Mouse (Mus musculus) lung, adult 2 months (tissue): Measurements from ENCODE around the gene Rnf13. TPM values are rescaled to one million over a fixed set of nuclear protein-coding genes. Genes with fewer than 3 reads are reported as not detected.
"Not testable (repeated sequence)": the region's sequence is repeated elsewhere in the genome, so short reads cannot be mapped to it uniquely, and the experiment has no call there.

Experiments
- DNase-seq: peaks from one replicate; pipeline ENCODE4 v3.0.0; 2022
- H3K4me1 ChIP-seq: fragments of 200-500 bp; 2 replicates; pipeline ENCODE4 v1.6.1; 2011; ENCODE audit warnings: low read length; ENCODE audit not compliant: control insufficient read depth, insufficient read depth
- H3K4me3 ChIP-seq: fragments of 200-500 bp; replicated peaks from 2 replicates; pipeline ENCODE3; 2011; ENCODE audit warnings: low read depth, mild to moderate bottlenecking, control low read depth, low read length; ENCODE audit errors: extremely low read depth
- CTCF ChIP-seq: fragments of 200-500 bp; IDR thresholded peaks from 2 replicates; pipeline ENCODE4 v1.5.1; 2011; ENCODE audit warnings: mild to moderate bottlenecking, low read length, control low read depth; ENCODE audit not compliant: insufficient read depth
- POLR2A ChIP-seq: fragments of 200-500 bp; IDR thresholded peaks from 2 replicates; pipeline ENCODE4 v1.6.1; 2011; ENCODE audit warnings: low read depth, mild to moderate bottlenecking, control low read depth, low read length, borderline replicate concordance; ENCODE audit errors: extremely low read depth
- WGBS: fragments of 180-500 bp; shearing (Covaris S2); methylation state at CpG from one replicate; pipeline ENCODE4 v1.1.7; 2018; 5-methylcytosine and 5-hydroxymethylcytosine counted together
- polyA plus RNA-seq: library from polyadenylated mRNA; depleted of rRNA; stranded (reverse); fragments of >200 nt; gene quantifications from 2 replicates; pipeline ENCODE4 v1.2.3, GENCODE M21; 2012

The Rnf13 gene
- polyA plus RNA-seq, 1 experiment: 74.5 TPM

DNA sequence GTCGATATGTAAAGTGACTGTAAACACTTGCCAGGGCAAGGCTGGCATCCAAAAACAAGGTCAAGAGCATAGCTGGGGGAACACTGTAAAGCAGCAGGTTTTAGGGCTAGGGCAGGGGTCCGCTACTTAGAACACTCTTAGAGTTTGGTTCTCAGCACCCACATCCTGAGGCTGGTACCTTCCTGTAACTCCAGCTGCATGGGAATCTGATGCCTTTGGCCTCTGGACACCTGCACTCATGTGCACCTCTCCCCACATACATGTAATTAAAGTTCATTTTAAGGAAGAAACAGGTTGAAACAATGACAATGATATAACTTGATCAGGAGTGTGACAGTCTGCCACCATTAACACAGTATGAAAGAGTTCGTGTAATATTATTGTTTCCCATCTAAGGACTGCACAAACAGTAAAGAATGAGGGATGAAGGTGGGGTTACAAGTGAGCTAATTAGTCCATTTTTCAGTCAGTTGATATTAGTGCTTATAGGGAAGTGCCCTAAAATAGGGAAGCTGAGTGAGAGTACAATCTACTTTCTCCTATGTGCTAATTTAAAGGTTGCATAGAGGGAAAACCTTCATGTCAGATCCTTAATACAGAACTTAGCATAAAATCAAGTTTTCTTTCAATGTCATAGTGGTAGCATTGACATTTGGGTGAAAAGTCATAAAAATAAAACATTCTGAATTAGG lies 12.9 kb downstream of the Rnf13 start:
- TF ChIP-seq POLR2A: no peak

DNA sequence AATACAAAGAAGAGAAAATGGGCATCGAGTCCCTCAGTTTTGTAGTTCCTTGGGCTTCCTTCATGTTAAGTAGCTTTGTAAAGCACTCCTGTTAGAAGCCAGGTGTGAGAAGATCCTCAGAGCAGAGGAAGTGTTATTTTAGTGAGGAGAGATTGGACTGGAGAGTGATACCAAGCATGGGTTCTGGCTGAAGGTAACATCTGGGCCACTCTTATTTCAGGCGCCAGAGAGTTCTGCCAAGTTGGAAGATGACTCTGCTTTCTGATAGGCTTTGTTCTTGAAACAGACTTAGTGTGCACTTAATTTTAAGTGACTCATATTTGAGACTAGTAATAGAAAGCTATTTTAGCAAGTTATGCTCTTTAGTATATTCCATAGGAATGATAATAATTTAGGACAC lies 41.1 kb downstream of the Rnf13 start:
- no peak overlapping the region for H3K4me3 ChIP-seq
- no peak for TF ChIP-seq POLR2A
- TF ChIP-seq CTCF: no peak
- 87% methylated on average over 2 of the region's 2 CpGs for WGBS
- DNase-seq: no peak
- no peaks in the 10 kb centered on the region for H3K4me1 ChIP-seq

More for the DNA sequence above, 12.9 kb downstream of the Rnf13 start:
- 93% methylated on average over 3 of the region's 3 CpGs for WGBS
- Histone ChIP-seq H3K4me3 (no peak overlapping the region), H3K4me1 (no peaks in the 10 kb centered on the region; the same call in 1 of the 2 replicates)
- DNase-seq: no peak

GRCm38 (mm10) chr3:57788472-57788871 lies 52.6 kb downstream of the Rnf13 start:
- no peak overlapping the region for H3K4me3 ChIP-seq
- DNase-seq: no peak
- TF ChIP-seq CTCF: no peak
- no peak for TF ChIP-seq POLR2A
- WGBS: 76% methylated on average over 4 of the region's 4 CpGs
- H3K4me1 ChIP-seq: no peaks in the 10 kb centered on the region

DNA sequence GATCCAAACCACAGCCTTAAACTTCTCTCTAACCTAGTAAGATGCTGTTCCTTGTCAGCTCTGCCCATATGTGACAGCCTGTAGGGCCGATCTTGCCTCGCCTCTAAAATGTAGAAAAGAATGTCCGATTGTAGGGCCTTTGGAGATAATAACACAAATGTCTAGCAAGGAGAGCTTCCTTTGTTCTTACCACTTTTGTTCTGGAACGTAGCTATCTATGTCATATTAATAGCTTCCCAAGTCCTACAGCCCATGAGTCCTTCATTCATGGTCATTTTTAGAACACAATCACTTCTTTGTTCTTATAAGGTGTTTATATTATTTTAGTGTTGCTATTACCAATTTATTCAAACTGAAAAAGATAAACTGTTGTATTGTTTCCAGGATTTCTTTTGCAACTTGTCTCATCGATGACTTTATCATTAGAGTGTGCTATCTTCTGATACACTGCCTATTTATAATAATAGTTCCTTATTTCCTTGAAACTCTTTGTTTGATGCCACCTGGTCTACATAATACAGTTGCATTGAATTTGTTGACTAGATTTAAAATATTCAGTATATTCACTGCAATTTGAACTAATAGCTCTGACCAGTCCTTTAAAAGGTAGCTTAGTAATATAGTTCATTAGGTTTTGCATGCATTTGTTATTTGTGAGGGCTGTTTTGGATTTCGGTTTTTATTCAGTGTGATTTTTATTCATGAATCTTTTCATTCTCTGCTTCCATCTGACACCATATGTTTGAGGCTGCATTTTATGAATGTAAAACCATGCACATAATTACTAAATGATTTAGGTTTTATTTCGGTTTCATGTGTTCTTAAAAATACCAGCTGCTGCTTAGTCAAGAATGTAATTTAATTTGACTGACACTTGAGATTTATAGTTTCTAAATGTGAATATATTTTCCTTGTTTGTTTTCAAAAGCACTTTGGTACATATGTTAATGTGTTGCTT lies 53.4 kb downstream of the Rnf13 start:
- H3K4me3 ChIP-seq: no peak overlapping the region
- DNase-seq: no peak
- WGBS: 61% methylated on average over 7 of the region's 7 CpGs
- H3K4me1 ChIP-seq: no peaks in the 10 kb centered on the region; the same call in 1 of the 2 replicates
- no peak for TF ChIP-seq POLR2A
- TF ChIP-seq CTCF: no peak

DNA sequence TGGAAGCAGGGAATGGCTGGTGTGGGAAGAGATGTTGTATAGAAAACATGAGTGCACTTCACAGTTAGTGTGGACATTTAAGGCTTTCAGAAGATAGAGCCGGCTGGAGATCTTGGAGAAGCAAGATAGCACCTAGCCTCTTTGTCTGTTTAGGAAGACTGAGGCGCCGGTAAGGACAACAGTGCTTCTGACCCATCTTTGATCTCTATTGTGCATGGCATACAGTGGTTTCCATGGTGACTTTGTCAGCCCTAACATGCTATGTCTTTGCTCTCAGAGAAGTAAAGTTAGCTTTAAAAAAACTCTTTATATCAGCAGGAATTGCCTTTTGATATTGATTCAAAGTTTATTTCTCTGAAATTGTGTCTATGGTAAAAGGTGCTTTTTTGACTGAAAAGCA lies 55.2 kb downstream of the Rnf13 start:
- no peak for TF ChIP-seq CTCF
- no peak for TF ChIP-seq POLR2A
- DNase-seq: no peak
- Histone ChIP-seq H3K4me3 (no peak overlapping the region), H3K4me1 (no peaks in the 10 kb centered on the region; the same call in 1 of the 2 replicates)
- WGBS: 74% methylated on average over 3 of the region's 3 CpGs

- H3K4me1 ChIP-seq, H3K4me3 ChIP-seq: not testable (repeated sequence)
- 47% methylated on average over 6 of the region's 6 CpGs for WGBS
- DNase-seq: peak; percentile 18
These were observed 59.2 kb downstream of the Rnf13 start for GRCm38 (mm10) chr3:57795071-57795470.

GRCm38 (mm10) chr3:57815447-57815846 lies 79.6 kb downstream of the Rnf13 start:
- TF ChIP-seq CTCF: no peak
- no peak for TF ChIP-seq POLR2A
- H3K4me1 ChIP-seq: no peaks in the 10 kb centered on the region
- DNase-seq: no peak
- WGBS: 85% methylated on average over 6 of the region's 6 CpGs
- no peak overlapping the region for H3K4me3 ChIP-seq

GRCm38 (mm10) chr3:57825866-57826265 lies 90.0 kb downstream of the Rnf13 start:
- no peak overlapping the region for H3K4me3 ChIP-seq
- TF ChIP-seq POLR2A: no peak
- TF ChIP-seq CTCF: no peak
- 96% methylated on average over 3 of the region's 3 CpGs for WGBS
- no peak for DNase-seq
- H3K4me1 ChIP-seq: no peaks in the 10 kb centered on the region

DNA sequence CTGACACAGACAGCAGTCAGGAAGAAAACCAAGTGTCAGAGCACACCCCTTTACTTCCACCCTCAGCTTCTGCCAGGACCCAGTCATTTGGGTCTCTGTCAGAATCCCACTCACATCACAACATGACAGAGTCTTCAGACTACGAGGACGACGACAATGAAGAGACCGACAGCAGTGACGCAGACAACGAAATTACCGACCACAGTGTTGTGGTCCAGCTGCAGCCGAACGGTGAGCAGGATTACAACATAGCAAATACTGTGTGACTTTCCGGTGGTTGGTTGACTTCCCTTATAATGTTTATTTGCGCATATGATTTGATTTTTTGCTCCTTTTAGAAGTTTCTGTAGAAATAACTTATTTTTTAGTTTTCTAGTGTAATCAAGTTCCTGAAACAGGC lies 97.7 kb downstream of the Rnf13 start:
- WGBS: 87% methylated on average over 11 of the region's 11 CpGs
- TF ChIP-seq CTCF (no peak), POLR2A (no peak)
- no peak overlapping the region for H3K4me3 ChIP-seq
- no peaks in the 10 kb centered on the region for H3K4me1 ChIP-seq
- no peak for DNase-seq

DNA sequence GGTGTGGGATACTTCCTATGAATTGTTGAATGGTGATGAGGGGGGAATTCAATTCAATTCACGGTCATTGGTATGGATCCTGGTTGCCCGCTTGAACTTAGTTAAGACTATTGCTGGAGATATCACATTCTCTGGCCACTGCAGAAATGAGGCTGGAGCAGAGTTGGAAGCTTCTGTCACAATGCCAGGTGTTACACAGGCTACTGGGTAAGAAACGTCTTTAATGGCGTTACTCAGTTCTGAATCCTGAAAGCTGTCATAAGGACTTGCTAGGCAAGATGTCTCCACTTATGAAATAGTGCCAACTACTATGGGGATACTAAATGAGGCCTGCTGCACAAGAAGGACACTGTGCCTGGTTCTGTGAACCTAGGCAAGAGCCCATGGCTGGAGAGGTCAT lies 101.0 kb downstream of the Rnf13 start:
- no peak for DNase-seq
- no peak for TF ChIP-seq POLR2A
- no peak for TF ChIP-seq CTCF
- WGBS: 83% methylated on average over 4 of the region's 4 CpGs
- Histone ChIP-seq H3K4me1 (no peaks in the 10 kb centered on the region), H3K4me3 (no peak overlapping the region)
